Mouse (Mus musculus): ENCODE measurements around the gene Ap5s1. TPM values are rescaled to one million over a fixed set of nuclear protein-coding genes. Genes with fewer than 3 reads are reported as not detected.
A peak's percentile ranks its signal among the peaks of the same experiment; 100 is the strongest.

Gene Ap5s1
- polyA plus RNA-seq, 1 experiment from 2014 or later: 26.6 TPM

DNA sequence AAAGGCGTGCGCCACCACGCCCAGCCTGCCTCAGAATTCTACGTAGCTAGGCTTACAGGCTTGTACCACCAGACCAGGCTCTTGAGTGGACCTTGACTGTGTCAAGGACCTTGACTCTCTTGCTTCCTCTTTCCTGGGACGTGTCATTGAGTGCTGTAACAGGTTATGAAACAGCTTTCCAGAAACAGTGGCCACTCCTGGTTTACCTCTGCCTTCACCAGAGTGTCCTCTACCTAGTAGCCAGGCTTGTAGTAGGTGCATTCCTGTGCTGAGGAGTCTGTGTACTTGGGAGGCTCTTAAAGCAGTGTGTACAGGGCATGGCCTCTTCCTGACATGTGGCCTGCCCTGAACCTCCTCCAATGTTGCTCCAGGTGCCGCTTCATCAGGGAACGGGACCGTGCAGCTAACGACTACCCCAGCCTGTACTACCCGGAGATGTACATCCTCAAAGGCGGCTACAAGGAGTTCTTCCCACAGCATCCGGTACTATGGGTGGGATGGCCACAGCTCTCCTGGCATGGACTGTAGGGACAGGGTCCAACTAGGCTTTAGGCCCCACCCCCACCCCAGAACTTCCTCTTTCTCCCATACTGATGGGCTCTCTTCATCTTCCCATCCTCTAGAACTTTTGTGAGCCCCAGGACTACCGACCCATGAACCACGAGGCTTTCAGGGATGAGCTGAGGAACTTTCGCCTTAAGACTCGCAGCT, 10.1 kb upstream of the Ap5s1 start:
- Histone ChIP-seq H3K27ac (ENCODE audit: low read depth, low read length) (no peak overlapping the region), H3K27me3 (ENCODE audit: control insufficient read depth, insufficient read depth, low read length) (no peaks in the 10 kb centered on the region), H3K36me3 (ENCODE audit: control insufficient read depth, insufficient read depth, low read length) (peaks cover 23% of the 10 kb centered on the region), H3K4me2 (no peak overlapping the region), H3K9me3 (ENCODE audit: control insufficient read depth, low read length) (no peaks in the 10 kb centered on the region), H3K9ac (ENCODE audit: low read length) (no peak overlapping the region), H3K4me1 (ENCODE audit: control insufficient read depth, insufficient read depth, low read length) (no peaks in the 10 kb centered on the region), H3K4me3 (ENCODE audit: low read depth, low read length) (no peak overlapping the region)
- DNase-seq (ENCODE audit: low spot score, missing footprints) (no peak), ATAC-seq (ENCODE audit: low FRiP score) (no peak)
- WGBS: 93% methylated on average over 16 of the region's 16 CpGs

DNA sequence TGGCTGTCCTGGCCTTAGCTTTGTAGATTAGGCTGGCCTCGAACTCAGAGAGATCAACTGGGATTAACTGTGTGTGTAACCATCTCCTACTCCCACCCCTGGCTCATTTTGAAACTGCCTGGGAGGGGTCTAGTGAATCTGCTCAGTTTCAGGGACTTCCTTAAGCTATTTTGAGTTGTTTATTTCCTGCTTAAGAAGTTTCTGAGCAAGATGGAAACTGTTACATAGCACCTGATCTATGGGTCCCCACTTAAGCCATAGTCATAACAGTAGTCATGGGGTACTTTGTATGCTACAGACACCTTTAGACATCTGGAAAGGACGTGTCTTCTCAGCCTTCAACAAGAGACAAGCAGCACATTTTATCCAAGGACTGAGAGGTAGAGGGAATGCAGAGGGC, 6.2 kb upstream of the Ap5s1 start:
- no peak for DNase-seq (ENCODE audit: low spot score, missing footprints)
- H3K9me3 ChIP-seq (ENCODE audit: control insufficient read depth, low read length): no peaks in the 10 kb centered on the region
- H3K4me3 ChIP-seq (ENCODE audit: low read depth, low read length): no peak overlapping the region
- ATAC-seq (ENCODE audit: low FRiP score): no peak
- H3K27me3 ChIP-seq (ENCODE audit: control insufficient read depth, insufficient read depth, low read length): no peaks in the 10 kb centered on the region
- no peak overlapping the region for H3K9ac ChIP-seq (ENCODE audit: low read length)
- no peak overlapping the region for H3K4me2 ChIP-seq
- peaks cover 8% of the 10 kb centered on the region; the same call in 1 of the 2 replicates for H3K36me3 ChIP-seq (ENCODE audit: control insufficient read depth, insufficient read depth, low read length)
- no peaks in the 10 kb centered on the region for H3K4me1 ChIP-seq (ENCODE audit: control insufficient read depth, insufficient read depth, low read length)
- 80% methylated on average over 2 of the region's 2 CpGs for WGBS
- H3K27ac ChIP-seq (ENCODE audit: low read depth, low read length): no peak overlapping the region

DNA sequence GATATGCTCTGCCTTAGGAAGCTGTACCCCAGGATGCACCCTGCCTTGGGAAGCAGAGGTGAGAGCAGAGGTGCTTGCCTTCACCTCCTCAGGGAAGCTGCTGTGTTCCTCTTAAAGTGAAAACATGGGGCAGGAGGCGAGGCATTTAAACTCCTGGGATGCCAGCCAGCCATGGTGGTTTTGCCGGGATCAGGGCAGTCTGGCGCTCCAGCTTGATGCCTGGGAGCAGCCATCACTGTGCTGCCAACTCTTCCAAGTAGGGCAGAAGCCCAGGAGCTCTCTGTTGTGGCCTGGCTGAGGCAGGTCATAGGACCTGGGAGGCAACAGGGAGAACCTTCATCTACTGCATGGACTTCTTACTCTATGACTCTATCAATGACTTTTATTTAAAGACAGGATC, 5.6 kb upstream of the Ap5s1 start:
- DNase-seq (ENCODE audit: low spot score, missing footprints) (no peak), ATAC-seq (ENCODE audit: low FRiP score) (no peak)
- Histone ChIP-seq H3K4me1 (ENCODE audit: control insufficient read depth, insufficient read depth, low read length) (no peaks in the 10 kb centered on the region), H3K9me3 (ENCODE audit: control insufficient read depth, low read length) (no peaks in the 10 kb centered on the region), H3K9ac (ENCODE audit: low read length) (no peak overlapping the region), H3K4me2 (no peak overlapping the region), H3K4me3 (ENCODE audit: low read depth, low read length) (no peak overlapping the region), H3K27me3 (ENCODE audit: control insufficient read depth, insufficient read depth, low read length) (no peaks in the 10 kb centered on the region), H3K36me3 (ENCODE audit: control insufficient read depth, insufficient read depth, low read length) (peaks cover 8% of the 10 kb centered on the region; the same call in 1 of the 2 replicates), H3K27ac (ENCODE audit: low read depth, low read length) (no peak overlapping the region)
- 95% methylated on average over 3 of the region's 3 CpGs for WGBS

DNA sequence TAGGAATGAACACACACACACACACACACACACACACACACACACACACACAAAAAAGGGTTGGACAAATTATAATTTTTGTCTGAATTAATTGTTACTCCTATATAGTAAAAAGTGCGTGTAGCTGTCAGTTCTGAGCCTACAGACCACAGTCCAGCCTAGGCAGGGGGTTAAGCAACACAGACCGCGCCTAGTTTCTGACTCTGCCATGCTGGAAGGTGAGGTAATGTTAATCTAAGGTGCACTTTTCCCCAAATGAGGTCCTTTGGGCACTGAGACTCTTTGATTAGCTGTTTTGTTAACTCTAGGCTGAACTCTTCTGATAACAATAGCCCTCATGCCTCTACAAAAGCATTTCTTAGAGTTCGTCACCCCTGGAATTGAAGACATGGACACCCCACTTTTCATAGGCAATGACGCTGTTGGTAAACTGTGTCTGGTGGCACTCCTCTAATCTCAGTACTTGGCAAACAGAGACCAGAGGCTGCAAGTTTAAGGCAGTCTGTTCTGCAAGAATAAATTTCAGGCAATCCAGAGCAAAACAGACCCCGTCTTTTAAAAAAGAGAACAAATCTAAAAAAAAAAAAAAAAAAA, 3.0 kb upstream of the Ap5s1 start:
- no peak for DNase-seq (ENCODE audit: low spot score, missing footprints)
- 89% methylated on average over 6 of the region's 6 CpGs for WGBS
- no peak overlapping the region for H3K4me2 ChIP-seq
- H3K36me3 ChIP-seq (ENCODE audit: control insufficient read depth, insufficient read depth, low read length): no peaks in the 10 kb centered on the region
- no peak overlapping the region for H3K27ac ChIP-seq (ENCODE audit: low read depth, low read length)
- no peaks in the 10 kb centered on the region for H3K9me3 ChIP-seq (ENCODE audit: control insufficient read depth, low read length)
- H3K27me3 ChIP-seq (ENCODE audit: control insufficient read depth, insufficient read depth, low read length): no peaks in the 10 kb centered on the region
- H3K4me3 ChIP-seq (ENCODE audit: low read depth, low read length): no peak overlapping the region
- ATAC-seq (ENCODE audit: low FRiP score): no peak
- no peaks in the 10 kb centered on the region for H3K4me1 ChIP-seq (ENCODE audit: control insufficient read depth, insufficient read depth, low read length)
- no peak overlapping the region for H3K9ac ChIP-seq (ENCODE audit: low read length)

DNA sequence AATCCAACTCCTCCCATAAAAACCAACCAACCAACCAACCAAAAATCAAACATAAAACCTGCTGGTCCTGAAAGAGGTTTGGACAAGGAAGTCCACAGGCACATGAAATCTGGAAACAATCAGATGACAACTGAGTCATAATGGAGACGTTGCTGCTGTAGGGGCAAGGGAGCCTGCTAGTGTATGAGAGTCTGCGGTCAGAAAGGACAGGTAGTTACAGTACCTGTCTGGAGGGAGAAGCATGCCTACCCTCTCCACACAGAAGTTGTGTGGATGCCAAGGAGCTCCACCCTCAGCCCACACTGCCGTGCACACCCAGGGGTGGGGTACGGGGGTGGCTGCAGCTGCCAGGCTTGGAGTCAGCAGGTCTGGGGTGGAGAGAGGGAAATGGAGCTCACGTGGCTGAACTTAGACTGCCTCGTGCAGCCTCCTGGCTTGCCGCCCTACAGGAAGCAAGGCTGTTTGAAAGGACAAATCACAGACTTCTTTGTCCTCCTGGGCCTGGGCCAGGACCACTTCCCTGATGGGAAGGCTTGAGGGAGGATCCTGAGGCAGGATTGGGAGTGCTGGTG, 2.4 kb upstream of the Ap5s1 start:
- H3K4me2 ChIP-seq: no peak overlapping the region
- H3K4me1 ChIP-seq (ENCODE audit: control insufficient read depth, insufficient read depth, low read length): peaks cover 2% of the 10 kb centered on the region
- no peak overlapping the region for H3K9ac ChIP-seq (ENCODE audit: low read length)
- H3K27ac ChIP-seq (ENCODE audit: low read depth, low read length): no peak overlapping the region
- WGBS: 67% methylated on average over 7 of the region's 7 CpGs
- no peaks in the 10 kb centered on the region for H3K9me3 ChIP-seq (ENCODE audit: control insufficient read depth, low read length)
- no peaks in the 10 kb centered on the region for H3K36me3 ChIP-seq (ENCODE audit: control insufficient read depth, insufficient read depth, low read length)
- no peak overlapping the region for H3K4me3 ChIP-seq (ENCODE audit: low read depth, low read length)
- no peak for DNase-seq (ENCODE audit: low spot score, missing footprints)
- no peaks in the 10 kb centered on the region for H3K27me3 ChIP-seq (ENCODE audit: control insufficient read depth, insufficient read depth, low read length)
- no peak for ATAC-seq (ENCODE audit: low FRiP score)

DNA sequence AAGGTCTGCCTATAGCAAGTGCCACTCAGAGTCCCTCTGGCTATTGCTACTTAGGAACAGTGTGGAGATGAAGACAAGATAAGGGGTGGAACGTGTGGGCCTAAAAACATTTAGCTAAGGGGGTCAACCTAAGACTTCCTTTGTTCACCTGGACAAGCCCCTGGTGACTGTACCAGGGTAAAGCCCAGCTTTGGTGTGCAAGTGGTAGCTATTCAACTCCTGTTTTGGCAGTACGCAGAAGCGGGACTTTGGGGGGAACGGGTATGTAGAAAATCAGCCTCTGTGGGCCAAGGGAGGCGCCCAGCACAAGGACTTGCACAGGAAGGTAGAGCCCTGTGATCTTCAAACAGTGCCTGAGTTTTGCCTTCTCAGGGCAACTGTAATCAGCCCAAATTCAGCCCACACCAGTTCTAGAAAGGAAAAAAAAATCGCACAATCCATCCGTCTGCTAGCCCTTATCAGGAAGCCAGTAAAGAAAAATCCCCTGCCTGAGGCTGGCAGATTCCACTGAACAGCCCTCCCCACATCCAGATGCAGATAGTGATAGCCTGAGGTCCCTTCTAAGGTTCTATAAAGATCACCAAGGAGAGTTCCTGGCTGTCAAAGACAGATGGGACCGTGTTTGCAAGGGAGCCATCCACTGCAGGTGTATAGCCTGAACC, 1.2 kb upstream of the Ap5s1 start:
- Histone ChIP-seq H3K4me2 (no peak overlapping the region), H3K27ac (ENCODE audit: low read depth, low read length) (no peak overlapping the region), H3K9me3 (ENCODE audit: control insufficient read depth, low read length) (no peaks in the 10 kb centered on the region), H3K36me3 (ENCODE audit: control insufficient read depth, insufficient read depth, low read length) (no peaks in the 10 kb centered on the region), H3K4me1 (ENCODE audit: control insufficient read depth, insufficient read depth, low read length) (peaks cover 5% of the 10 kb centered on the region), H3K4me3 (ENCODE audit: low read depth, low read length) (no peak overlapping the region), H3K9ac (ENCODE audit: low read length) (no peak overlapping the region), H3K27me3 (ENCODE audit: control insufficient read depth, insufficient read depth, low read length) (no peaks in the 10 kb centered on the region)
- 89% methylated on average over 8 of the region's 8 CpGs for WGBS
- DNase-seq (ENCODE audit: low spot score, missing footprints) (no peak), ATAC-seq (ENCODE audit: low FRiP score) (no peak)

DNA sequence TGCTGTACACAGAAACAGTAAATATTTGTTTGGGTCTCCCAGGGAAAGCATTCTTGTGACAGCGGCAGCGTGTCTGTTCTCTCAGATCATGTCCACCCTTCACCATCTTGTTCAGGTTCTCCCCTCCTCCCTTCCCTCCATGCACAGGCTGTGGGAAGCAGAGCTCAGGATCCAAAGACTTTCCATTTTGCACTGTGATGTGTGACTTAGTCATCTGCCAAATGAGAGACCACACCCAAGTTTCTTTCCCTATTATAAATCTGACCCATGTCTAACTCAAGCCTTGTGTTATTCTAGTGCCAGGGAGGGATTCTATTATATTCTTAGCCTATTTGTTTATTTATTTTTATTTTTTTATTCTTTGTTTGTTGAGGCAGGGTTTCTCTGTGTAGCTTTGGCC, 1.5 kb downstream of the Ap5s1 start:
- no peak overlapping the region for H3K4me2 ChIP-seq
- H3K36me3 ChIP-seq (ENCODE audit: control insufficient read depth, insufficient read depth, low read length): no peaks in the 10 kb centered on the region
- H3K9ac ChIP-seq (ENCODE audit: low read length): no peak overlapping the region; the same call in 1 of the 2 replicates
- 81% methylated on average over 2 of the region's 2 CpGs for WGBS
- DNase-seq (ENCODE audit: low spot score, missing footprints) (no peak), ATAC-seq (ENCODE audit: low FRiP score) (no peak)
- no peaks in the 10 kb centered on the region for H3K27me3 ChIP-seq (ENCODE audit: control insufficient read depth, insufficient read depth, low read length)
- no peaks in the 10 kb centered on the region for H3K9me3 ChIP-seq (ENCODE audit: control insufficient read depth, low read length)
- no peak overlapping the region for H3K4me3 ChIP-seq (ENCODE audit: low read depth, low read length)
- H3K27ac ChIP-seq (ENCODE audit: low read depth, low read length): no peak overlapping the region
- H3K4me1 ChIP-seq (ENCODE audit: control insufficient read depth, insufficient read depth, low read length): peaks cover 9% of the 10 kb centered on the region

DNA sequence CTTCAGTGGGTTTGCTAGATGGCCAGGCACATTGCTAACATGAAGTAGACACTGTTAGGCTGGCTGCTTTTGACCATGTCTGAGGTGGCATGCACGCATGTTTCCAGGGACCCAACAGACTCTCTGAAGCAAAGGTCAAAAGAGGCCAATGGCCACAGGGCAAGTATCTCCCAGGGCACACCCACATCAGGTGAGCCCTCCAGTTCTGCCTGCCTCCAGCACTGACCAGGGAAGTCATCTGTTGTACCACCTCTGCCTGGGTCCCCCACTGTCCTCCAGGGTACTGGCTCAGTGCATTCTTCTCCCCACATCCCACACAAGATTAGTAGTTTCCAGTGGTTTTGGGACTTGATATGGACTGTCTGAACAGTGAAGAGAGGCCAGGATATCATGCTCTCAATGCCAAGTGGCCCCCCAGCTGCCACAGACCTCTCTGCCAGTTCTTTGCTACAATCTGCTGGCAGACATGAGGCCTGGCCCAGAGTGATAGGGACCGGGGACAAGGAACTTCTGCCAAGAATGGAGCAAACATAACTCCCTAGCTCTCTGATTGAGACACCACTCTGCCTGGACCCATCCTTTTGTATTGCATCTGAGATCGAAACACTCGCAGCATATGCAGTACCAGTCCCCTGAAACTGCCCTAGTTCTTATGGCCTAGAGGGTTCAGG, 2.4 kb downstream of the Ap5s1 start:
- H3K4me3 ChIP-seq (ENCODE audit: low read depth, low read length): peak overlapping the region; percentile 56; the same call in 1 of the 2 replicates
- ATAC-seq (ENCODE audit: low FRiP score): no peak
- H3K27ac ChIP-seq (ENCODE audit: low read depth, low read length): peak overlapping the region; percentile 22
- H3K4me2 ChIP-seq: peak overlapping the region; percentile 78
- H3K36me3 ChIP-seq (ENCODE audit: control insufficient read depth, insufficient read depth, low read length): no peaks in the 10 kb centered on the region
- peaks cover 9% of the 10 kb centered on the region for H3K4me1 ChIP-seq (ENCODE audit: control insufficient read depth, insufficient read depth, low read length)
- WGBS: 85% methylated on average over 4 of the region's 4 CpGs
- H3K9ac ChIP-seq (ENCODE audit: low read length): peak overlapping the region; percentile 77
- DNase-seq (ENCODE audit: low spot score, missing footprints): no peak
- no peaks in the 10 kb centered on the region for H3K9me3 ChIP-seq (ENCODE audit: control insufficient read depth, low read length)
- no peaks in the 10 kb centered on the region for H3K27me3 ChIP-seq (ENCODE audit: control insufficient read depth, insufficient read depth, low read length)

Measured in midbrain, embryonic 11.5 days (tissue).